Mouse (Mus musculus): Measurements from ENCODE around the gene Isyna1. TPM values are rescaled to one million over a fixed set of nuclear protein-coding genes. Genes with fewer than 3 reads are reported as not detected.

Gene Isyna1
- polyA plus RNA-seq, 1 experiment from 2014 or later, result 49.1 TPM

- no peaks in the 10 kb centered on the region for H3K36me3 ChIP-seq (ENCODE audit: insufficient read depth, low read length)
- no peaks in the 10 kb centered on the region for H3K9me3 ChIP-seq (ENCODE audit: low read length)
- no peak overlapping the region for H3K4me2 ChIP-seq (replicated peaks; ENCODE audit: low read depth, low read length)
- DNase-seq (ENCODE audit: low spot score) (no peak), ATAC-seq (no peak)
- no peak overlapping the region for H3K9ac ChIP-seq (replicated peaks; ENCODE audit: low read depth)
- no peak overlapping the region for H3K27ac ChIP-seq (ENCODE audit: low read length)
- no peak overlapping the region for H3K4me3 ChIP-seq (ENCODE audit: low read depth, low read length)
- H3K4me1 ChIP-seq (ENCODE audit: insufficient read depth, low read depth, low read length), result no peaks in the 10 kb centered on the region
- no peaks in the 10 kb centered on the region for H3K27me3 ChIP-seq (replicated peaks; ENCODE audit: insufficient read depth, low read length)
- TF ChIP-seq CTCF (IDR thresholded peaks at IDR 0.05), result no peak
These were observed 23.8 kb upstream of the Isyna1 start for GRCm38 (mm10) chr8:70570360-70570759.

GRCm38 (mm10) chr8:70570990-70571389, 23.2 kb upstream of the Isyna1 start:
- TF ChIP-seq CTCF (IDR thresholded peaks at IDR 0.05), result no peak
- TF ChIP-seq EP300 (IDR thresholded peaks at IDR 0.05), result no peak
- ATAC-seq (0 out of 2 replicates have a peak, but pooled peaks have one; percentile 29), DNase-seq (ENCODE audit: low spot score) (no peak)
- H3K27me3 ChIP-seq (replicated peaks; ENCODE audit: insufficient read depth, low read length), result no peaks in the 10 kb centered on the region
- H3K9me3 ChIP-seq (ENCODE audit: low read length), result no peaks in the 10 kb centered on the region
- H3K4me3 ChIP-seq (ENCODE audit: low read depth, low read length), result no peak overlapping the region
- no peak overlapping the region for H3K4me2 ChIP-seq (replicated peaks; ENCODE audit: low read depth, low read length)
- H3K4me1 ChIP-seq (ENCODE audit: insufficient read depth, low read depth, low read length), result no peaks in the 10 kb centered on the region
- H3K27ac ChIP-seq (ENCODE audit: low read length), result no peak overlapping the region
- no peaks in the 10 kb centered on the region for H3K36me3 ChIP-seq (ENCODE audit: insufficient read depth, low read length)
- WGBS, result 63% methylated on average over 6 of the region's 6 CpGs
- no peak overlapping the region for H3K9ac ChIP-seq (replicated peaks; ENCODE audit: low read depth)

DNA sequence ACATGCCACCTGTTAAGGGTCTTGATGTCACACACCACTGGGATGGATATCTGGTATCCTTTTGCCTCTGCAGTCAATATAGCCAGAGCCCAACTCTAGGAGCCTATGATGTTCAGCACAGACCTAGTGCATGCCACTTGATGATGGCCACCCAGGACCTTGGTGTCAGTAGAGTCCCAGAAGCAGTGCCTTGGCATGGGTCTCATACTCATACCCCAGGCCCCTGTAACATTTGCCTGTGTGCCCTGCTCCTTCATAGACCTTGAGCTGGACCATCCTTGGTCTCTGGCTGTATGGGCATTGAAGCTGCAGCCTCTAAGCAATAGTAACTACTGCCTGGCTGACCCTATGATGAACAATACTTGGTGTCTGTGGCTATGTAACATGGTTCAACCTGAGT, 19.9 kb upstream of the Isyna1 start:
- Histone ChIP-seq H3K4me2 (replicated peaks; ENCODE audit: low read depth, low read length) (no peak overlapping the region), H3K9ac (replicated peaks; ENCODE audit: low read depth) (no peak overlapping the region), H3K27ac (ENCODE audit: low read length) (no peak overlapping the region), H3K4me3 (ENCODE audit: low read depth, low read length) (no peak overlapping the region), H3K4me1 (ENCODE audit: insufficient read depth, low read depth, low read length) (no peaks in the 10 kb centered on the region), H3K36me3 (ENCODE audit: insufficient read depth, low read length) (peaks cover 4% of the 10 kb centered on the region; the same call in 1 of the 2 replicates), H3K9me3 (ENCODE audit: low read length) (no peaks in the 10 kb centered on the region), H3K27me3 (replicated peaks; ENCODE audit: insufficient read depth, low read length) (no peaks in the 10 kb centered on the region)
- ATAC-seq, result no peak
- TF ChIP-seq CTCF (IDR thresholded peaks at IDR 0.05) (no peak), EP300 (IDR thresholded peaks at IDR 0.05) (no peak)
- no peak for DNase-seq (ENCODE audit: low spot score)

GRCm38 (mm10) chr8:70574915-70575314, 19.3 kb upstream of the Isyna1 start:
- Histone ChIP-seq H3K9ac (replicated peaks; ENCODE audit: low read depth) (no peak overlapping the region), H3K4me3 (ENCODE audit: low read depth, low read length) (no peak overlapping the region), H3K27ac (ENCODE audit: low read length) (no peak overlapping the region), H3K36me3 (ENCODE audit: insufficient read depth, low read length) (peaks cover 5% of the 10 kb centered on the region), H3K9me3 (ENCODE audit: low read length) (no peaks in the 10 kb centered on the region), H3K27me3 (replicated peaks; ENCODE audit: insufficient read depth, low read length) (no peaks in the 10 kb centered on the region), H3K4me2 (replicated peaks; ENCODE audit: low read depth, low read length) (no peak overlapping the region), H3K4me1 (ENCODE audit: insufficient read depth, low read depth, low read length) (no peaks in the 10 kb centered on the region)
- TF ChIP-seq EP300 (IDR thresholded peaks at IDR 0.05), result no peak
- TF ChIP-seq CTCF (IDR thresholded peaks at IDR 0.05), result no peak
- ATAC-seq (peak; percentile 28; the same call in 1 of the 2 replicates), DNase-seq (ENCODE audit: low spot score) (no peak)
- 39% methylated on average over 4 of the region's 4 CpGs for WGBS

GRCm38 (mm10) chr8:70577207-70577606, 17.0 kb upstream of the Isyna1 start:
- H3K4me2 ChIP-seq (replicated peaks; ENCODE audit: low read depth, low read length), result no peak overlapping the region
- no peak overlapping the region for H3K27ac ChIP-seq (ENCODE audit: low read length)
- no peak overlapping the region for H3K9ac ChIP-seq (replicated peaks; ENCODE audit: low read depth)
- TF ChIP-seq CTCF (IDR thresholded peaks at IDR 0.05) (no peak), EP300 (IDR thresholded peaks at IDR 0.05) (no peak)
- no peaks in the 10 kb centered on the region for H3K4me1 ChIP-seq (ENCODE audit: insufficient read depth, low read depth, low read length)
- no peak overlapping the region for H3K4me3 ChIP-seq (ENCODE audit: low read depth, low read length)
- DNase-seq (ENCODE audit: low spot score), result no peak
- no peaks in the 10 kb centered on the region for H3K27me3 ChIP-seq (replicated peaks; ENCODE audit: insufficient read depth, low read length)
- WGBS, result 87% methylated on average over 3 of the region's 3 CpGs
- H3K9me3 ChIP-seq (ENCODE audit: low read length), result no peaks in the 10 kb centered on the region
- ATAC-seq, result no peak
- H3K36me3 ChIP-seq (ENCODE audit: insufficient read depth, low read length), result peaks cover 22% of the 10 kb centered on the region

- no peak for ATAC-seq
- Histone ChIP-seq H3K9ac (replicated peaks; ENCODE audit: low read depth) (no peak overlapping the region), H3K27ac (ENCODE audit: low read length) (no peak overlapping the region), H3K4me2 (replicated peaks; ENCODE audit: low read depth, low read length) (no peak overlapping the region), H3K9me3 (ENCODE audit: low read length) (no peaks in the 10 kb centered on the region), H3K4me1 (ENCODE audit: insufficient read depth, low read depth, low read length) (no peaks in the 10 kb centered on the region), H3K4me3 (ENCODE audit: low read depth, low read length) (no peak overlapping the region), H3K36me3 (ENCODE audit: insufficient read depth, low read length) (peaks cover 34% of the 10 kb centered on the region), H3K27me3 (replicated peaks; ENCODE audit: insufficient read depth, low read length) (no peaks in the 10 kb centered on the region)
- DNase-seq (ENCODE audit: low spot score), result no peak
- no peak for TF ChIP-seq CTCF (IDR thresholded peaks at IDR 0.05)
- no peak for TF ChIP-seq EP300 (IDR thresholded peaks at IDR 0.05)
- WGBS, result 90% methylated on average over 18 of the region's 18 CpGs
These were observed 10.4 kb upstream of the Isyna1 start for GRCm38 (mm10) chr8:70583476-70584387.
